Comparison of ENCODE assay signal across 9 mouse cellular contexts in the genomic region with DNA sequence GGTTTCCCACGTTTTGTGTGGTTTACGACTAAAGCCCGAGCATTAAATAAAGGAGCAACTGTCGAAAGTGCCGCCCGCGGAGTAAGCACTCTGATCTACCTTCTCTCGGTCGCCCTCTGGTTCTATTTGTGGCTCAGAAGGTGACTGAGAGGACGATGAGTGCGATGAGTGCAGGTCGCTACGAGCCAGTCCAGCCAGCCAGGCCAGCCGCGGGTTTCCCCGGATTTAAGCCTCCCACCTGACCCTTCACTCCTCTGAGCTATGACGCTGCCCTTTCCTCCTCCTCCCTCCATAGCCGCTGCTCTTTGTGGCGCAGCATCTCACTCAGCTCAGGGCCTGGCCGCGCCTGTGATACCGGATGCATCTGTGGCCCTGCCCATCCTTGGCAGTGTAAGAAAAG. TPM values are rescaled to one million over a fixed set of nuclear protein-coding genes. Genes with fewer than 3 reads are reported as not detected.
DNase-seq lines count a peak whose midpoint lies in the region; ATAC-seq and TF ChIP-seq lines count a peak whose summit lies in the region.
"Had no signal": no experiment of that assay in that cellular context is flagged by ENCODE, and none has a peak within 500 bp of the region (broad histone marks: within the 10 kb centered on the region; RNA-seq: fewer than 3 reads in every experiment).

No protein-coding gene starts in this region.

- ATAC-seq in hindbrain, embryonic 11.5 days (ENCODE audit: low FRiP score): peak; percentile 89
- ATAC-seq in lung, postnatal 0 days: peak; percentile 95
- ATAC-seq: Patski had no signal

- peaks cover 14% of the 10 kb centered on the region for H3K27me3 ChIP-seq in E14TG2a.4 (ENCODE audit: insufficient read depth, low read length)
- H3K27me3 ChIP-seq in hindbrain, embryonic 11.5 days (ENCODE audit: control insufficient read depth, insufficient read depth, low read length): no peaks in the 10 kb centered on the region
- no peaks in the 10 kb centered on the region for H3K27me3 ChIP-seq in lung, postnatal 0 days (replicated peaks; ENCODE audit: insufficient read depth, low read length)
- no peaks in the 10 kb centered on the region; the same call in 1 of the 2 replicates for H3K27me3 ChIP-seq in thymus, adult 2 months (ENCODE audit: control insufficient read depth, insufficient read depth, low read length)

- no peaks in the 10 kb centered on the region for H3K36me3 ChIP-seq in E14TG2a.4 (ENCODE audit: insufficient read depth, low read length)
- H3K36me3 ChIP-seq in hindbrain, embryonic 11.5 days (ENCODE audit: control insufficient read depth, insufficient read depth, low read length): no peaks in the 10 kb centered on the region
- no peaks in the 10 kb centered on the region for H3K36me3 ChIP-seq in lung, postnatal 0 days (ENCODE audit: insufficient read depth, low read length)
- no peaks in the 10 kb centered on the region for H3K36me3 ChIP-seq in thymus, adult 2 months (ENCODE audit: control insufficient read depth, insufficient read depth, low read length)

- H3K9me3 ChIP-seq in E14TG2a.4 (ENCODE audit: low read length): no peaks in the 10 kb centered on the region
- no peaks in the 10 kb centered on the region for H3K9me3 ChIP-seq in hindbrain, embryonic 11.5 days (ENCODE audit: control insufficient read depth, low read length)
- no peaks in the 10 kb centered on the region for H3K9me3 ChIP-seq in lung, postnatal 0 days (ENCODE audit: low read length)

- H3K27ac ChIP-seq in hindbrain, embryonic 11.5 days (ENCODE audit: low read depth, low read length): peak overlapping the region; percentile 62; the same call in 1 of the 2 replicates
- peak overlapping the region; percentile 15; the same call in 1 of the 2 replicates for H3K27ac ChIP-seq in lung, postnatal 0 days (ENCODE audit: low read length)
- no peak overlapping the region for H3K27ac ChIP-seq in thymus, adult 2 months (ENCODE audit: control insufficient read depth, insufficient read depth, low read length)

- 3% methylated on average over 22 of the region's 22 CpGs for WGBS in hindbrain, embryonic 11.5 days
- WGBS in lung, postnatal 0 days: 3% methylated on average over 22 of the region's 22 CpGs
- 1% methylated on average over 22 of the region's 22 CpGs for WGBS in thymus, adult 2 months

- peak overlapping the region; percentile 71 for H3K4me3 ChIP-seq in E14TG2a.4 (replicated peaks; ENCODE audit: low read length)
- H3K4me3 ChIP-seq in hindbrain, embryonic 11.5 days (ENCODE audit: low read depth, low read length): peak overlapping the region; percentile 37
- peak overlapping the region; percentile 43 for H3K4me3 ChIP-seq in lung, postnatal 0 days (ENCODE audit: low read depth, low read length)
- peak overlapping the region; percentile 43 for H3K4me3 ChIP-seq in thymus, adult 2 months (ENCODE audit: control insufficient read depth, insufficient read depth, low read length)

- H3K4me1 ChIP-seq in E14TG2a.4 (replicated peaks; ENCODE audit: low read depth, low read length): peaks cover 20% of the 10 kb centered on the region
- no peaks in the 10 kb centered on the region for H3K4me1 ChIP-seq in hindbrain, embryonic 11.5 days (replicated peaks; ENCODE audit: control insufficient read depth, insufficient read depth, low read length)
- peaks cover 6% of the 10 kb centered on the region; the same call in 1 of the 2 replicates for H3K4me1 ChIP-seq in lung, postnatal 0 days (ENCODE audit: insufficient read depth, low read depth, low read length)
- no peaks in the 10 kb centered on the region for H3K4me1 ChIP-seq in thymus, adult 2 months (replicated peaks; ENCODE audit: control insufficient read depth, insufficient read depth, low read length)

- no peak for TF ChIP-seq EP300 in lung, postnatal 0 days (IDR thresholded peaks at IDR 0.05)

- TF ChIP-seq POLR2A in thymus, adult 2 months (IDR thresholded peaks at IDR 0.05; ENCODE audit: control insufficient read depth, extremely low read depth, insufficient read depth, low read length, poor library complexity): 0 out of 2 replicates have a peak, but pooled peaks have one; percentile 18

- no peak for TF ChIP-seq CTCF in E14TG2a.4 (conservative IDR thresholded peaks at IDR 0.05; ENCODE audit: low read length)
- peak; percentile 30 for TF ChIP-seq CTCF in lung, postnatal 0 days (IDR thresholded peaks at IDR 0.05)
- no peak for TF ChIP-seq CTCF in thymus, adult 2 months (IDR thresholded peaks at IDR 0.05; ENCODE audit: borderline replicate concordance, control insufficient read depth, extremely low read depth, insufficient read depth, low read length, poor library complexity)

- peak overlapping the region; percentile 50 for H3K4me2 ChIP-seq in hindbrain, embryonic 11.5 days (replicated peaks; ENCODE audit: low read depth, low read length)
- H3K4me2 ChIP-seq in lung, postnatal 0 days (replicated peaks; ENCODE audit: low read depth, low read length): peak overlapping the region; percentile 61

- peak overlapping the region; percentile 68 for H3K9ac ChIP-seq in hindbrain, embryonic 11.5 days (ENCODE audit: low read depth, low read length)
- peak overlapping the region; percentile 32; the same call in 1 of the 2 replicates for H3K9ac ChIP-seq in lung, postnatal 0 days (replicated peaks; ENCODE audit: low read depth)

- DNase-seq in cerebellum, adult 8-10 months: peak; percentile 68
- peak; percentile 15 to 22 for DNase-seq in frontal cortex, postnatal 14 days (ENCODE audit: low spot score in 2 of 2)
- peak; percentile 71 for DNase-seq in hindbrain, embryonic 11.5 days (ENCODE audit: low spot score)
- DNase-seq in layer of hippocampus, adult 9-11 months: peak; percentile 38
- peak; percentile 75 for DNase-seq in lung, postnatal 0 days (ENCODE audit: low spot score)
- peak; percentile 24 for DNase-seq in ovary, postnatal 14 days (ENCODE audit: low spot score)
- DNase-seq in thymus, adult 2 months: peak; percentile 37

RNA-seq across cellular contexts. Expression of a gene that starts 6.8 kb away (rescaled TPM):
- 21.1 and 31.1 TPM in 2 replicates for polyA plus RNA-seq in hindbrain, embryonic 11.5 days (2014; fragmentation: Nextera tagmentation; extraction: Ambion mirVana)
- 7.9 and 9.6 TPM in 2 replicates for polyA plus RNA-seq in lung, postnatal 0 days (2015; fragmentation: Nextera tagmentation; extraction: Ambion mirVana)
- polyA plus RNA-seq in thymus, adult 2 months (2012; rRNA removed): 1.4 and 2.7 TPM in 2 replicates

Comparison
In these comparisons a context has a peak if more than half of its experiments do, and no peak if none do; other contexts are left out.
1. DNase-seq: peak in every context shown above with its lines; median percentile 75 in lung, postnatal 0 days; 71 in hindbrain, embryonic 11.5 days; 68 in cerebellum, adult 8-10 months; 38 in layer of hippocampus, adult 9-11 months; 37 in thymus, adult 2 months; 24 in ovary, postnatal 14 days; 18 in frontal cortex, postnatal 14 days.